Mouse (Mus musculus) erythroid progenitor cell, adult 5-6 weeks (primary cell): ENCODE data around the gene Tex14. TPM values are rescaled to one million over a fixed set of nuclear protein-coding genes. Genes with fewer than 3 reads are reported as not detected.

ENCODE experiments used
- ATAC-seq: replicated peaks from 2 replicates; pipeline ENCODE4 v1.8.0; 2016; ENCODE audit warnings: moderate number of reproducible peaks, mild to moderate bottlenecking, moderate TSS enrichment, inconsistent platforms; ENCODE audit not compliant: poor library complexity, low FRiP score, severe bottlenecking
- total RNA-seq, 2 experiments: library from RNA; stranded (forward) in 1 of 2; stranded (reverse) in 1 of 2; fragments of 150-400 nt in 1 of 2; fragments of 186-747, 209-891 nt in 1 of 2; gene quantifications; 2 replicates each; pipeline versions ENCODE4 v1.2.3 to v1.2.4; 2015 to 2017; ENCODE audit warnings: low replicate concordance in 2 of 2

Tex14 gene
- total RNA-seq, 2 experiments from 2014 or later: 8.8 TPM; not detected in 1

- ATAC-seq: no peak
Observed at GRCm38 (mm10) chr11:87581933-87582710, 177.3 kb downstream of the Tex14 start.

GRCm38 (mm10) chr11:87583291-87584034 is 178.6 kb downstream of the Tex14 start:
- ATAC-seq: 0 out of 2 replicates have a peak, but pooled peaks have one; percentile 11

GRCm38 (mm10) chr11:87584711-87585505 is 180.0 kb downstream of the Tex14 start:
- ATAC-seq: no peak

GRCm38 (mm10) chr11:87587211-87587874 is 182.5 kb downstream of the Tex14 start:
- no peak for ATAC-seq

- ATAC-seq: no peak
Observed at GRCm38 (mm10) chr11:87589605-87590004, 184.7 kb downstream of the Tex14 start.

- 0 out of 2 replicates have a peak, but pooled peaks have one; percentile 11 for ATAC-seq
Observed at GRCm38 (mm10) chr11:87590841-87591525, 186.1 kb downstream of the Tex14 start.

- peak; percentile 85 for ATAC-seq
Observed at GRCm38 (mm10) chr11:87591526-87592353, 186.9 kb downstream of the Tex14 start, which contains the start of gene Mtmr4. Mtmr4 (plus strand) TSS chr11:87592162.

- peak; percentile 28 for ATAC-seq
Observed at GRCm38 (mm10) chr11:87592354-87592695, 187.5 kb downstream of the Tex14 start.

GRCm38 (mm10) chr11:87592713-87593598 is 188.1 kb downstream of the Tex14 start:
- ATAC-seq: no peak

GRCm38 (mm10) chr11:87595327-87595841 is 190.5 kb downstream of the Tex14 start:
- peak; percentile 62 for ATAC-seq

GRCm38 (mm10) chr11:87595976-87596375 is 191.1 kb downstream of the Tex14 start:
- ATAC-seq: no peak

GRCm38 (mm10) chr11:87596492-87596891 is 191.6 kb downstream of the Tex14 start:
- ATAC-seq: no peak

GRCm38 (mm10) chr11:87597061-87597460 is 192.2 kb downstream of the Tex14 start:
- no peak for ATAC-seq

GRCm38 (mm10) chr11:87599395-87600089 is 194.7 kb downstream of the Tex14 start:
- no peak for ATAC-seq

- no peak for ATAC-seq
Observed at GRCm38 (mm10) chr11:87600322-87600853, 195.5 kb downstream of the Tex14 start.

- no peak for ATAC-seq
Observed at GRCm38 (mm10) chr11:87602234-87602633, 197.4 kb downstream of the Tex14 start.
